Mouse (Mus musculus): Measurements from ENCODE around the gene Spock1. TPM values are rescaled to one million over a fixed set of nuclear protein-coding genes. Genes with fewer than 3 reads are reported as not detected.

The Spock1 gene
- polyA plus RNA-seq, 1 experiment from 2014 or later, result 0.70 TPM

DNA sequence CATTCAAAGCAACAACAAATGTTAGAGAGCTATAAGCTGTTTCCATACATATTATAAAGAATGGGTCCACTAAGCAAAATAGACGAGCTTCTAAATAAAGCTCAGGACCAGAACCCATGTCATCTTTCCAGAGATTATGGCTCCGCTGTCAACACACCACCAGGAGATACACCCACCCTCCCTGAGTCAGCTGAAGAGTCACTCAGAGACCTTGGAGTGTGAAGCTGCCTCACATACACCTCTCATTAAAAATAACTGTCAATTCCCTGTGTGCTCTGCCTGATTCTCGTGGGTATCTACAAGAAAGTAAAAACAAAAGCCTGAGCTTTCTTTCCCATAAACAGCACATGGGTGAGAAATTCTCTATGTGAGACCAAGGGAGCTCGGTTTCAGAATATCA lies 43.1 kb downstream of the Spock1 start:
- Histone ChIP-seq H3K9me3 (replicated peaks) (no peaks in the 10 kb centered on the region), H3K4me3 (no peak overlapping the region), H3K27ac (ENCODE audit: poor library complexity, severe bottlenecking) (no peak overlapping the region), H3K9ac (no peak overlapping the region), H3K27me3 (replicated peaks) (no peaks in the 10 kb centered on the region), H3K4me2 (no peak overlapping the region), H3K36me3 (no peaks in the 10 kb centered on the region), H3K4me1 (replicated peaks) (no peaks in the 10 kb centered on the region)
- 58% methylated on average over 4 of the region's 4 CpGs for WGBS
- no peak for ATAC-seq (ENCODE audit: insufficient number of reproducible peaks, low FRiP score)

DNA sequence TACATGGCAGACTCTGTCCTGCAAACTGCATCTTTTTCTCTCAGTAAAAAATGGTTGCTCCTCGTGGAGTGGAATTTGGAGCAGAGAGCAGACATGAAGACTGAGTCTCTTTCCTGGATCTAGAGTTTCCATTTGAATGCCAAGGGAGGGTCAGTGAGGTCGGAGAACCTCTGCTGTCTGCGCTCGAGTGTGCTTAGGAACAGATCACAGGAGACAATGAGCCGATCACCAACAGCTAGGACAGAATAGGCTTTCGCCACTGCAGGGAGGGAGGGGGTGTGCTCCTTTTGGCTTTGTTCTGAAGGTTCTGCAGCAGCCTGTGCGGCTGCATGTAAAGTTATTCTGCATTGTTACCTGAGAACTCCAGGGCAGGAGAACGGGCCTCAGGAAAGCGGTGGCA lies 49.6 kb downstream of the Spock1 start:
- H3K36me3 ChIP-seq, result no peaks in the 10 kb centered on the region
- WGBS, result 65% methylated on average over 9 of the region's 9 CpGs
- no peak overlapping the region for H3K9ac ChIP-seq
- H3K27me3 ChIP-seq (replicated peaks), result 0 out of 2 replicates have a peak, but pooled peaks cover 7% of the 10 kb centered on the region
- no peak overlapping the region for H3K27ac ChIP-seq (ENCODE audit: poor library complexity, severe bottlenecking)
- H3K4me3 ChIP-seq, result no peak overlapping the region
- H3K9me3 ChIP-seq (replicated peaks), result no peaks in the 10 kb centered on the region
- H3K4me1 ChIP-seq (replicated peaks), result no peaks in the 10 kb centered on the region
- no peak for ATAC-seq (ENCODE audit: insufficient number of reproducible peaks, low FRiP score)
- no peak overlapping the region for H3K4me2 ChIP-seq

DNA sequence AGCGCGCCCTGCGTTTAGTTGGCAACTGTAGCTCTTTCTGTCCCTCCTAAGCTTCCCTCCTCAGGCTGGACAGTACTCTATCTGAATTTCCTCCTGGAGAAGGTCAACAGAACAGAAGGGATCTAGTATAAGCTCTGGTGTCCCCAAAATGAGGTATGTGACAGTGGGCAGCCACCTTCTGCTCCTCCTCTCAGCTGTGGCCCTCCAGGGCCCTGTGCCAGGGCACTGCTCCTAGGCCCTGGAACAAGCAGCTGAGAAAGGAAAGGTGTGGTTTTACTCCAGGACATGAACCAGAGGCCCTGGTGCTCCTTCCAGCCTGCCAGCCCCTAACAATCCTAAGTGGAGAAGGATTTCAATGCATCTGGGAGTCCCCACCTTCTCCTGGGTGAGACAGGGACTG lies 51.1 kb downstream of the Spock1 start:
- 87% methylated on average over 3 of the region's 3 CpGs for WGBS
- H3K4me1 ChIP-seq (replicated peaks), result no peaks in the 10 kb centered on the region
- H3K9me3 ChIP-seq (replicated peaks), result no peaks in the 10 kb centered on the region
- no peak overlapping the region for H3K27ac ChIP-seq (ENCODE audit: poor library complexity, severe bottlenecking)
- no peaks in the 10 kb centered on the region for H3K36me3 ChIP-seq
- 0 out of 2 replicates have a peak, but pooled peaks cover 7% of the 10 kb centered on the region for H3K27me3 ChIP-seq (replicated peaks)
- H3K4me2 ChIP-seq, result no peak overlapping the region
- H3K9ac ChIP-seq, result no peak overlapping the region
- no peak for ATAC-seq (ENCODE audit: insufficient number of reproducible peaks, low FRiP score)
- no peak overlapping the region for H3K4me3 ChIP-seq

DNA sequence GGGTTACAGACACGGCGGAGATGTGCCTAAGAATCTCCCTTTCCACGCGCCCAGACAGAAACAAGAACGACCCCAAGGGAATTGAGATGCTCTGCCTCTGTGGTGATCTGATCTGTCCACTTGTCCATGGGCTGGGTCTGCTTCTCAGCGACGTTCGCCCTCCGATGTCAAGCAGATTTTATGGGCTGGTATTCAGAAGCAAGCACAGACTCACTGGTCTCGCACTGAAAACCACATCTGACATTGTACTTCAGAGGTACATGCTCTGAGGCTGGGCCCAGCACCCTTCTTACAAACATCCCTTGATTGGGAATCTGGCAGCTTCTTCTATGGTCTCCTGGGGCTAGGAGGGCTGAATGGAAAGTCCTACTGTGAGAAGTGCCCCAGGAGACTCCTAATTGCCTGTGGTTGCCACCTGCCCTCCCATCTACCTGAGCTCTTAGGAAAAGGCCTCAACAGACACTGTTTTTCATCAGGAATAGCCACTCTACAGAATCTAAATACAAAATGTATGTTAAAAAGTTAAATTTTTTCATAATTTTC lies 51.8 kb downstream of the Spock1 start:
- H3K9ac ChIP-seq, result no peak overlapping the region
- H3K27ac ChIP-seq (ENCODE audit: poor library complexity, severe bottlenecking), result no peak overlapping the region
- ATAC-seq (ENCODE audit: insufficient number of reproducible peaks, low FRiP score), result no peak
- no peak overlapping the region for H3K4me2 ChIP-seq
- no peak overlapping the region for H3K4me3 ChIP-seq
- no peaks in the 10 kb centered on the region for H3K9me3 ChIP-seq (replicated peaks)
- H3K27me3 ChIP-seq (replicated peaks), result 0 out of 2 replicates have a peak, but pooled peaks cover 7% of the 10 kb centered on the region
- WGBS, result 75% methylated on average over 10 of the region's 10 CpGs
- H3K4me1 ChIP-seq (replicated peaks), result no peaks in the 10 kb centered on the region
- H3K36me3 ChIP-seq, result no peaks in the 10 kb centered on the region

DNA sequence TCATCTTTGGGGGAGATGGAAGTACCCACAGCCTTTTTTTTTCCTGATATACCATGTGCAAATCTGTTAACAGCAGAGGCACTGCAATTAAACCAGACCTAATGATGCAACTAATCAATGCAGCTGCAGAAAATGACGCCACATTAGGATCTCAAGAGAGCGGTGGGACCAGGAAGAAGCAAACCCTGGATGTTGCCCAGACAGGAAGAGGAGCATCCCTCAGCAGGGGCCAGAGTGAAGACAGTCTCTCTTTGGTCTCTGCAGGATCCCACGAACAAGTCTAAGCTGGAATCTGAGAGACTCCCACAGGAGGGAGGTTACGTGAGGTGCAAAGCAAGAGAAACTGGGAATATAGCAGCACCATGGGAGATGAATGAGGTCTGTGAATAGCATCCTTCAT lies 52.4 kb downstream of the Spock1 start:
- Histone ChIP-seq H3K4me1 (replicated peaks) (no peaks in the 10 kb centered on the region), H3K9me3 (replicated peaks) (no peaks in the 10 kb centered on the region), H3K9ac (no peak overlapping the region), H3K4me3 (no peak overlapping the region), H3K36me3 (no peaks in the 10 kb centered on the region), H3K27ac (ENCODE audit: poor library complexity, severe bottlenecking) (no peak overlapping the region), H3K27me3 (replicated peaks) (0 out of 2 replicates have a peak, but pooled peaks cover 7% of the 10 kb centered on the region), H3K4me2 (no peak overlapping the region)
- ATAC-seq (ENCODE audit: insufficient number of reproducible peaks, low FRiP score), result no peak
- WGBS, result 64% methylated on average over 4 of the region's 4 CpGs

DNA sequence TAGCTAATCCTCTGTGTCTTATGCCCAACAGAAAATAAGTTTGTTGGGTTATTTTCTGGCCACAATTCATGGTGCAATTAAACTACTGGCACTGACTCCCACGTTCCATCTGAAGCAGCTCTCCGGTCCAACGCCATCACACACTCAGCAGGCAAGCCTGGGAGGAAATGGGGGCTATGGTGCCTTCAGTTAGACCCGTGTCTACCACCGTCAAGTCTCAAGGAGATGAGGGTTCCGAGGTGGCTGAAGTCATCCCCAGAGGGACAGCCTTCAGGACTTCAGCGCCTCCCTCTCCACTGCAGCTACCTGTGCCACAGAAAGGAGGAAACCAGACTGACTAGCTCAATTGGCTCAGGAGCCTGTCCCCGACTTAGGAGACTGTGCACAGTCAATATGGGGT lies 53.7 kb downstream of the Spock1 start:
- WGBS, result 80% methylated on average over 8 of the region's 8 CpGs

DNA sequence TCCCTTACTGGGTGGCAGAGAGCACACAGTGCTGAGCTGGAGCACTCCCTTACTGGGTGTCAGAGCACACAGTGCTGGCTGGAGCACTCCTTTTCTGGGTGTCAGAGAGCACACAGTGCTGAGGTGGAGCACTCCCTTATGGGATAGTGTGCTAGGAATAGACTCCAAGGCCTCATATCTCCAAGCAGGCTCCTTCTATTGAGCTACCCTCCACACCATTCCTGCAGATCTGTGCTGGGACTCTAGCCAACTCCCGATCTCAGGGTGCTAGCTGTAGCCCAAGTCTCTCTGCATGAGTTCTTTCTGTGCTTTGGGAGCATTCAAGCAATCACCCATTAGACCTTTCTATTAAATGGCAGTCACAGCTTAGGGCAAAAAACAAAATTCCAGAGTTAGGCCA lies 54.5 kb downstream of the Spock1 start:
- Histone ChIP-seq H3K27me3 (replicated peaks) (0 out of 2 replicates have a peak, but pooled peaks cover 7% of the 10 kb centered on the region), H3K4me1 (replicated peaks) (no peaks in the 10 kb centered on the region), H3K27ac (ENCODE audit: poor library complexity, severe bottlenecking) (no peak overlapping the region), H3K4me2 (no peak overlapping the region), H3K9ac (no peak overlapping the region), H3K36me3 (no peaks in the 10 kb centered on the region), H3K9me3 (replicated peaks) (no peaks in the 10 kb centered on the region; the same call in 1 of the 2 replicates), H3K4me3 (no peak overlapping the region)
- ATAC-seq (ENCODE audit: insufficient number of reproducible peaks, low FRiP score), result no peak
- 67% methylated on average over 1 of the region's 1 CpGs for WGBS

More for the DNA sequence above, 53.7 kb downstream of the Spock1 start:
- Histone ChIP-seq H3K4me3 (no peak overlapping the region), H3K9me3 (replicated peaks) (no peaks in the 10 kb centered on the region; the same call in 1 of the 2 replicates), H3K4me2 (no peak overlapping the region), H3K27me3 (replicated peaks) (0 out of 2 replicates have a peak, but pooled peaks cover 7% of the 10 kb centered on the region), H3K9ac (no peak overlapping the region), H3K4me1 (replicated peaks) (no peaks in the 10 kb centered on the region), H3K36me3 (no peaks in the 10 kb centered on the region), H3K27ac (ENCODE audit: poor library complexity, severe bottlenecking) (no peak overlapping the region)
- no peak for ATAC-seq (ENCODE audit: insufficient number of reproducible peaks, low FRiP score)

DNA sequence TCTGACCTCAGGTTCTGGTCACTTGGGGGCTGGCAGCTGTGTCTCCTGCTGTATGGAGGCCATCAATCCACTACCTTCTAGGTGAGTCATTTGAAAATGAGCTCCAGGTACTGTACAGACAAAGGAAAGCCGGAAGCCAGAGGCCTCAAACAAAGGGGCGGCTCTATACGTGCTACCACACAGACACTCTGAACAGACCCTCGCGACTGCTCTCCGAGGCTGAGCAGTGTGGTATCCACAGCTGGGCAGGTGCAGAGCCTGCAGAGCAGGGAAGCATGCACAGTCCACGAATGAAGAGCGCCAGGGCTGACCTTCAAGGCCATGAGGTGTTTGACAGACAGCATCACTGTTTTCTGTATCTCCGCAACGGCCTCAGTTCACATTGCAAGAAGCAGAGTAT lies 55.0 kb downstream of the Spock1 start:
- H3K4me3 ChIP-seq, result no peak overlapping the region
- no peaks in the 10 kb centered on the region for H3K4me1 ChIP-seq (replicated peaks)
- 79% methylated on average over 10 of the region's 10 CpGs for WGBS
- no peaks in the 10 kb centered on the region for H3K36me3 ChIP-seq
- H3K27ac ChIP-seq (ENCODE audit: poor library complexity, severe bottlenecking), result no peak overlapping the region
- no peak for ATAC-seq (ENCODE audit: insufficient number of reproducible peaks, low FRiP score)
- 0 out of 2 replicates have a peak, but pooled peaks cover 7% of the 10 kb centered on the region for H3K27me3 ChIP-seq (replicated peaks)
- no peaks in the 10 kb centered on the region; the same call in 1 of the 2 replicates for H3K9me3 ChIP-seq (replicated peaks)
- H3K9ac ChIP-seq, result no peak overlapping the region
- no peak overlapping the region for H3K4me2 ChIP-seq

DNA sequence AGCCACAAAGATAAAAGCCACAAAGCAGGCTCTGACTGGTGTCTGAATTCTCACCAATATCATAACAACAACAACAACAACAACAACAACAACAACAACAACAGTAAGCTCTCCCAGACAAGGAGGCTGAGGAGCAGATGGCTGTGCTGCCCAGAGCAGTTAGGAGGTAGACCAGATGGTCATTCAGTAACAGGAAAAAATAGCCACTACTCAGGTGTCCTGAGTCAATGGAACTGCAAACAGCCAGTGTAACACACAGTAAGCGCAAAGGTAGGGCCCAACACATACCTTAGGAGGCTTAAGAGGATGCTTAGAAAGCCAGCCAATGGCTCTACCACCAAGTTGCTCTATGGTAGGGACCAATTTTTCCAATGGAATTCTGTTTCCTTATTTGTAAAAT lies 59.2 kb downstream of the Spock1 start:
- no peaks in the 10 kb centered on the region; the same call in 1 of the 2 replicates for H3K9me3 ChIP-seq (replicated peaks)
- WGBS, result 84% methylated on average over 1 of the region's 1 CpGs
- ATAC-seq (ENCODE audit: insufficient number of reproducible peaks, low FRiP score), result no peak
- H3K4me2 ChIP-seq, result no peak overlapping the region
- H3K27ac ChIP-seq (ENCODE audit: poor library complexity, severe bottlenecking), result no peak overlapping the region
- no peak overlapping the region for H3K4me3 ChIP-seq
- no peaks in the 10 kb centered on the region for H3K36me3 ChIP-seq
- H3K9ac ChIP-seq, result no peak overlapping the region
- no peaks in the 10 kb centered on the region for H3K4me1 ChIP-seq (replicated peaks)
- no peaks in the 10 kb centered on the region for H3K27me3 ChIP-seq (replicated peaks)

DNA sequence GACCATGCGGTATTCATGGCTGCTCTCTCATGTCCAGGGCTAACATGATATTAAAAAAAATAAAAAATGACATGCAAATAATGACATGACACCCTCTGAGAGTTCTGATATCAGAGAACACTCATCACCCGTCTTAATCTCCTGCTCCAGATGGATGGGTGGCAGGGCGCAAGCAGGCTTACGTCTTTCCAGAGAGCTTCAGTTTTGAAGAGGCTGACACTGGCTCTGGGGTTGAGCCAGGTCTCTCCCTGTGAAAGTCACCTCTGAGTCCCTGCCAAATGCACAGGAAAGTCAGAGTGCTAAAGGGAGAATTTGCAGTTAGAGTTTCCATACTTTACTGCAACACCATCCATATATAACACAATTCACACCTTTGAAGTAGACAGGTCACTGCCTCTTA lies 61.0 kb downstream of the Spock1 start:
- 64% methylated on average over 4 of the region's 4 CpGs for WGBS
- Histone ChIP-seq H3K9me3 (replicated peaks) (no peaks in the 10 kb centered on the region; the same call in 1 of the 2 replicates), H3K27ac (ENCODE audit: poor library complexity, severe bottlenecking) (no peak overlapping the region), H3K9ac (no peak overlapping the region), H3K36me3 (no peaks in the 10 kb centered on the region), H3K27me3 (replicated peaks) (peaks cover 3% of the 10 kb centered on the region; the same call in 1 of the 2 replicates), H3K4me2 (no peak overlapping the region), H3K4me3 (no peak overlapping the region), H3K4me1 (replicated peaks) (no peaks in the 10 kb centered on the region)
- ATAC-seq (ENCODE audit: insufficient number of reproducible peaks, low FRiP score), result no peak

DNA sequence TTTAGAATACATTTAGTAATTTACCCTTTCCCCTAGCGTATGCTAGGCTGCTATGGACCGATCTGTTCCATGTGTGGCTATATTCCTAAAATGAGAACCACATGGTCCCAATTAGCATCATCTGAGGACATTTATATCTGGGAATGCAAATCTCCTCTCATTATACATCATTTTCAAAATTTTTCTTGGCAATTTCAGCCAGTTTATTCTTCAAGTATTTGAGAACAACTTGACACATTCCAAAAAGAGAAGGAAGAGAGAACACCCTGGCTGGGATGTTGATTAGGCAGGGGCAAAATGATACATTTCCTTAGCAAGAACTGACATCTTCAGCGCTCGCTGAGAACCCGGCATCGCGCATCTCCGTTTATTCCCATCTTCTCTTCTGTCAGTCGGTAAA lies 61.7 kb downstream of the Spock1 start:
- Histone ChIP-seq H3K9ac (no peak overlapping the region), H3K9me3 (replicated peaks) (no peaks in the 10 kb centered on the region; the same call in 1 of the 2 replicates), H3K36me3 (no peaks in the 10 kb centered on the region), H3K4me2 (no peak overlapping the region), H3K27me3 (replicated peaks) (peaks cover 3% of the 10 kb centered on the region; the same call in 1 of the 2 replicates), H3K4me1 (replicated peaks) (no peaks in the 10 kb centered on the region), H3K4me3 (no peak overlapping the region), H3K27ac (ENCODE audit: poor library complexity, severe bottlenecking) (no peak overlapping the region)
- no peak for ATAC-seq (ENCODE audit: insufficient number of reproducible peaks, low FRiP score)
- 88% methylated on average over 9 of the region's 9 CpGs for WGBS

Data from heart, embryonic 12.5 days (tissue).